Mouse (Mus musculus) activated CD4-positive, CD25-positive, alpha-beta regulatory T cell, adult 4 months (primary cell): ENCODE measurements around the gene Tars2. TPM values are rescaled to one million over a fixed set of nuclear protein-coding genes. Genes with fewer than 3 reads are reported as not detected.

Experiments
- ATAC-seq: one replicate; pipeline ENCODE4 v1.8.0; 2017
- polyA plus RNA-seq, 2 experiments: library from polyadenylated mRNA; unstranded; fragments of 100-300 nt; shearing (Covaris generic); gene quantifications; one replicate each; pipeline ENCODE4 v1.2.1; 2017

Tars2 gene
- polyA plus RNA-seq, 2 experiments from 2014 or later: 67.4 to 73.6 TPM

DNA sequence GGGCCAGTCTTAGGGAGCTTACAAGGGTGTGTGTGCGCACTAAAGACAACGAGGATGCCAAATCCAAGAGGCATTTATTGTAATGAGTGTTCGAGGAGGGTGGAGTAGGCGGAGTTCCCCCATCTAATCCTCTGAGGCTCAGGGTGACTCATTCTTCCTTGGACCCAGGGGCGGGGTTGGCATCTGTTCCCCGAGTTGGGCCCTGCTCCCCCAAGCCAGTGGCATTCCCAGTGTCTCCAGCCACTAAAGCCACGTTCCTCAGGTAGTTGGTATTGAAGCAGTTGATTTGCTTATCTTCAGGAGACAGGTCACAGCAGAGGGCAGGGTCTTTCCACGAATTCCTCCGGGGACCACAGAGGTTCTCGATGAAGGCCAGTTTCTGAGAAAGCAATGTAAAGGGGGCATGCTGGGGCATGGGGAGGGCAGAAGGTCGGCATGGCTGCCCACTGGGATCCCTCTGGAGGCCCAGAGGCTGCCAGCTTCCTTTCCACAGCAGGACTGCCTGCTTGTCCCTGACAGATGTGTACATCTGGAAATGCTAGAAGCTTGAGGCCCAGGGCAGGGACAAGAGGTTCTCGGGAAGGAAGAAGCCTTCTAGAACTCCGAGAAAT, 25.8 kb downstream of the Tars2 start:
- ATAC-seq: no peak

DNA sequence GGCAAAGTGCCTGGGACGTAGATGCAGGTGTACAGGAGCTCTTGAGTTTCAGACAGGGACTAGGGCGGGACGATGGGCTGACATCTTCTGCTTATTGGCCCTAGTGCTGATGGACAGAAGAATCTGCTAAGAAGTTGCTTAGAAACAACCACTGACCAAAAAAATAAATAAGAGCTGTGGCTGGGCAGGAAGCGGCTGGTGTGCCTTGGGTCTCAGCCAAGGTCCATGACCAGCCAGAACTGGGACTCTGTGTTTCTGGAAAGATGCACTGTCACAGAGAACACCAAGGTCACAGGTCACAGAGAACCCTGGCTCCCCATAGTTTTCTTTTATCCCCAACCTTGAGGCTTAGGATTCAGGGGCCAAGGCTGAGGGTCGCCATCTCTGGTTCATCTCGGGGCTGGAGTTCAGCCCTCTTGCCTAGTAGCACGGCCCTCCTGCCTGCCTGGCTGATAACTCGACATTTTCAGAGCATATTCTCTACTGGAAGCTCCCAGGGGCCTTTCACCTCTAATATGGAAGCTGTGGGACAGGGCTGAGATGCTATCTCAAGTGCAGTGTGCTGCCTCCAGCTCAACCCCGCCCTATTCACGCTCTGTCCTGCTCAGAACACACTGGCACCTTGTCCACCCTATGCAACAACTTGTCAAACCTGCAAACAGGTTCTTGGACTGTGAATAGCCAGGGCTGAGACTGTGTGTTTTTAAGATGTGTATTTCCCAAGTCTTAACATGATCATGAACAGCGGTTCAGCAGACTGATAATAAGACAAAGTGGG, 27.1 kb downstream of the Tars2 start:
- no peak for ATAC-seq

DNA sequence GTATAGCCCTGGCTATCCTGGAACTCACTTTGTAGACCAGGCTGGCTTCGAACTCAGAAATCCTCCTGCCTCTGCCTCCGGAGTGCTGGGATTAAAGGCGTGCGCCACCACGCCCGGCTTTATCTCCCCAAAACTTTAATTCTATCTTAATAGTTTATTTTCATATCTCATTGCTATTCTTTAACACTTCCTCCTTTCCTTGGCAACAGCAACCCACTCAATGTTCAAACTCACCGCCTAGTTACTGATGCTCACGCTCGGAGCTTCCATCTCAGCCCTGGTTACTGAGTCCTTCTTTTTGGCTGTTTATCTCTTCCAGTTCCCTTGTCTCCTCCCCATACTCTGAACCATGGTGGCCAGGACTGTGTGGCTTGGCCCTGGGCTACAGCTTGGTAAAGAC, 27.7 kb downstream of the Tars2 start:
- no peak for ATAC-seq

GRCm38 (mm10) chr3:95731802-95732201, 28.2 kb downstream of the Tars2 start:
- ATAC-seq: no peak

GRCm38 (mm10) chr3:95730431-95730830, 29.6 kb downstream of the Tars2 start:
- no peak for ATAC-seq

GRCm38 (mm10) chr3:95728906-95729305, 31.1 kb downstream of the Tars2 start:
- no peak for ATAC-seq

GRCm38 (mm10) chr3:95726696-95727358, 33.2 kb downstream of the Tars2 start:
- ATAC-seq: no peak

GRCm38 (mm10) chr3:95725863-95726262, 34.1 kb downstream of the Tars2 start:
- no peak for ATAC-seq

- peak; percentile 85 for ATAC-seq
Observed at GRCm38 (mm10) chr3:95722386-95722785, 37.6 kb downstream of the Tars2 start.

- ATAC-seq: no peak
Observed at GRCm38 (mm10) chr3:95718153-95718552, 41.9 kb downstream of the Tars2 start.

- no peak for ATAC-seq
Observed at GRCm38 (mm10) chr3:95716075-95716474, 43.9 kb downstream of the Tars2 start.

DNA sequence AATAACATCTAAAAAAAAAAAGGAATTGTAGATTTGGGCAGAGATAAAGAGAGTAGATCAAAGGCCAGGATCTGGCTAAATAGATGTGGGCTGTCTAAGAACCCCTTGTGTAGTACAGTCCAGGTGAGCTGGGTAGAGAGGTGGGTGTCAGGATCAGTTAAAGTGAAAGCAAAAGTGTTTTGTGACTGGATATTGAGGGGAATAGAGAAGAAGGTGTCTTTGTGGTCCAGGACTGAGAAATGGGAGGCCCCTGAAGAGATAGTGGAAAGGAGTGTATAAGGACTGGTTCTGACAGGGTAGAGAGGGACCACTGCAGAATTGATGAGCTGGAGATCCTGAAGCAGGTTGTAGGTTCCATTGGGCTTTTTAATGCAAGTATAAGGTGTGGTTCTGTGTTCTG, 50.0 kb downstream of the Tars2 start:
- peak; percentile 47 for ATAC-seq

GRCm38 (mm10) chr3:95709044-95709443, 51.0 kb downstream of the Tars2 start:
- peak; percentile 63 for ATAC-seq

DNA sequence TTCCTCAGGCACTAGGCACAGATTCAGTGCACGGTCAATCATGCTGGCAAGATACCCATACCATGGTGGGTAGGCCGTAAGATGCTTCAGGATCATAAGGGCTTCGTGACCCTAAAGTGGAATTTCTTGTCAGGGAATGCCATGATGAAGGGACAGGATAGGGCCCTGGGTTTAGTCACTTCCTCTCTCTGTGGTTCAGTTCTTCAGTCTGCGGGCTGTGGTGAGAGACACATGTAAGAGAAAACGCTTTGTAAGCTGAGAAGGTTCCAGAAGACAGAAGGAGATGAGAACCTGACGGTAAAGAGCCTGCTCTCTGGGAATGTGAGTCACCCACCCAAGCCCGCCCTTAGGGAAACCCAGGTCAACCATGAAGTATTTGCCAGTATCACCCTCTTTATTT, 52.5 kb downstream of the Tars2 start:
- peak; percentile 74 for ATAC-seq

GRCm38 (mm10) chr3:95706273-95706672, 53.7 kb downstream of the Tars2 start:
- ATAC-seq: no peak

DNA sequence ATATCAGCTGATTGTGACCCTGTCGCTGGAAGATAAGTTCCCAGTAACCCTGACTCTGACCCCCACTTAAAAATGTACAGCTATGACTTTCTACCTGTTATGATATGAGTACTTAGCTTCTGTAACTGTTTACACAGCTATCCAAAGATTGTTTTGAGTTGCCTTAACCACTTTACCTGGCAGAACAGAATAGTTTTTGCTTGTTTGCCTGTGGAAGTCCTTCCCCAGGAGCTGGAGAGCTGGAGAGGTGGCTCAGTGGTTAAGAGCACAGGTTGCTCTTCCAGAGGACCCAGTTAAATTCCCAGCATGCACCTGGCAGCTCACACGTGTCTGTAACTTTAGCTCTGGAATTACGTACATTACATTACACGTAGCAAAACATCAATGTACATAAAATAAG, 55.4 kb downstream of the Tars2 start:
- no peak for ATAC-seq

DNA sequence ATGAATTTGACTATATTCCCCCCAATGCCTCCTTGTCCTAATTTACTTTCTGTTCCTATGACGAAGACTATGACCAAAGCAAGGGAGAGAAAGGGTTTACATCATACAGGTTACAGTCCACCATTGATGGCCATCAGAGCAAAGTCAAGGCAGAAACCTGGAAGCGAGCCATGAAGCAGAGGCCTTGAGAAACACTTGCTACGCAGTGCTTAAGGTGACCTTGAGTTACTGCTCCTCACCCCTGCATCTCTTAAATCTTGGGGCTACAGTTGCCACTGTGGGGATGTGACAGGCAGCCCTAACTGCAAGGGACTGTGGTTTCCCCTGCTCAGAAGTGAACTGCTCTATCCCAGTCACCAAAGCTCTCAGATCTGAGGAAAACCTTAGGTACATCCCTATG, 56.7 kb downstream of the Tars2 start:
- ATAC-seq: no peak

- ATAC-seq: no peak
Observed at GRCm38 (mm10) chr3:95701877-95702540, 58.0 kb downstream of the Tars2 start.

DNA sequence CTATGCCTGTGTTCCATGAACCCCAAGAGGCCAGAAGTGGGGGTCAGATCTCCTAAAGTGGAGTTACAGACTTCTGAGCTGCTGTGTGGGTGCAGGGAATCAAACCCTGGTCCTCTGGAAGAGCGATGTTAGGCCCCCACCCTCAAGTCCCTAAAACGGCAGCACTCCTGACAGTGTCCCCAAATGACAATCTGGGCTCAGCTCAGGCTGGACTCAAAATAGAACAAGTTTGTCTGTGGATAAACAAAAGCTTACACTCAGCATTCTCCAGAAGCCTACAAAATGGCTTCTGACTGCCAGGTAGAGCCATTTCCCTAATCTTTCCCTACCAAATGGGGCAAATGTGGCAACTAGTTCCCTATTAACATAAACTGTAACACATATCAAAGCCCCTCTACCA, 58.9 kb downstream of the Tars2 start:
- ATAC-seq: no peak

GRCm38 (mm10) chr3:95700233-95700681, 59.7 kb downstream of the Tars2 start:
- no peak for ATAC-seq

- ATAC-seq: no peak
Observed at GRCm38 (mm10) chr3:95698286-95698685, 61.7 kb downstream of the Tars2 start.

DNA sequence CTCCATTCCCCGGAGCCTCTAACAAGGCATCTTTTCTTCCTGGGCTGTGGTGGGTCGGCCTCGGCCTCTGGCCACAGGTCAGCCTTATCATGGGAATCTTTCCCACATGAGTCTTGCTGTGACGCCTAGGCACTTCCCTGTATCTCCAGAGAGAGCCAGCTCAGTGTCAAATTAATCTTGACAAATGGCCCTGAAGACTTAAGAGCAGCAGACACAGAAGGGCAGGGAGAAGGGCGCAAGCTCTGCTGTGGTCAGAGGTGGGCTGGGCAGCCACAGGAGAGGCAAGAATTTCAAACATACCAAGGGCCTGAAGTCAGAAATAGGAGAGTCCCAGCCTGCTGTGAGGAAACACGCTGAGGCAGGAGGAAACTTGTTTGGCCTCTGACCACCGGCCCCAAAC, 63.6 kb downstream of the Tars2 start:
- no peak for ATAC-seq

DNA sequence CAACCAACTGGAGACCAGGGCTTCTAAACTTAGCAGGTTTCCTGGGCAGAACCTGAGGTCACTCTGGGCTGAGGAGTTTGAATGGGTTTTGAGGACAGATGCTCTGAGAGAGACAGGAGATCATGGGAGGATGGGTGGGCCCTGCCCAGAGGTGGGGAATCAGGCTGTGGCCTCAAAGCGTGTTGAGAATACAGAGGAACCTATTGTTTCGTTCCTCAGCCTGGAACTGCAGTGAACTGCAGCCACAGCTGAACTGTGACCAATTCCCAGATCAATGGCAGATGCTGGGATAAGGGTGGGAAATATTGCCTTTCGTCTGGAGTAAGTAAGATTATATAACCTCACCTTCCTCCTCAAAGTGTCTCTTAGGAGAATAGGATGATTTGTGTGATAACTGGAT, 64.2 kb downstream of the Tars2 start:
- ATAC-seq: no peak
